Mouse (Mus musculus): ENCODE data around the gene 4931428L18Rik.

DNA sequence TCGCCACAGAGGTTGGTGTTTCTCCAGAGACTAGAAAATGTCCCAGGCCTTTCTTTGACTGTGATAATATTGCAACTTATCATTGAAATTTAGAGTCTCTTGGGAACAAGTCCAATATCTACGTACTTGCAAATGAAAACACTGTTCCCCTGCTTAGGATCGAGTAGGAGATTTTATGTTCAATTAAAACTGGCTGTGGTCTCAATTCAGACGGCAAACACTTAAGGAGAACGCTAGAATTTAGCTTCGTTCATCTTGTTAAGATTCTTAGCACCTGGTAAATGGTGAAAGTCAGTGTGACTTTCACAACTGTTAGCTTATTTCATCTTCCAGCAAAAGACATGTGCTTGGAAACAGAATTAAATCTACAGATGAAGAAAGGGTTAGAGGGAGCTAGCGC, 17.1 kb downstream of the 4931428L18Rik start:
- no peak for TF ChIP-seq CTCF (IDR thresholded peaks at IDR 0.05; ENCODE audit: control insufficient read depth, insufficient read depth, insufficient read length)
- no peak for TF ChIP-seq MYOG (IDR thresholded peaks at IDR 0.05; ENCODE audit: control insufficient read depth, extremely low read depth, insufficient read length)

Measured in C2C12 (cell line).